Mouse (Mus musculus) layer of hippocampus, postnatal 25 days (tissue): ENCODE results near the gene Chrm5. TPM values are rescaled to one million over a fixed set of nuclear protein-coding genes. Genes with fewer than 3 reads are reported as not detected.

ENCODE experiments used
- DNase-seq, 2 experiments: peaks; one replicate each; pipeline ENCODE4 v3.0.0; 2022; ENCODE audit warnings: mixed read lengths in 2 of 2, low spot score in 1 of 2; ENCODE audit errors: extremely low spot score in 1 of 2
- total RNA-seq, 2 experiments: library from RNA; stranded (reverse); gene quantifications; 2 replicates each; pipeline ENCODE4 v1.2.3; 2021

The Chrm5 gene
- total RNA-seq, 2 experiments from 2014 or later, result 4.2 to 10.5 TPM

- DNase-seq, result no peak
These were observed 48.0 kb downstream of the Chrm5 start for GRCm38 (mm10) chr2:112432523-112432922.

DNA sequence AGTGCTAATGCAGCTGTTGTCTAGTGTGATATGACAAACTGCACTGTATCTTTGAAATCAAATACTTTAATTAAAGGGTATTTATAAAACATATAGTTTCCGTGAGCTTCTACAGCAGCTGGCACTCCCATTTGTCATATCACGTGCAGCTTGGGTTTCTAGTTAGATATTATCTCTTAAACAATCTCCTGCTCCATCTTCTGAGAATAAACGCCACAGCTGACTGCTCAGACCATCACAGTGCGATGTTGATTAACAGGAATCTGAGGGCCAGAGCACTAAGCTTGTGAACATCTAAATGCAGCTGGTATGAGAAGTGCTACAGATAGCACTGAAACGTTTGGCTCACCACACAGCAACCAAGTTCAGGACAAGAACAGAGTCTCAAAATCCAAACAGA is 50.2 kb downstream of the Chrm5 start:
- no peak for DNase-seq

DNA sequence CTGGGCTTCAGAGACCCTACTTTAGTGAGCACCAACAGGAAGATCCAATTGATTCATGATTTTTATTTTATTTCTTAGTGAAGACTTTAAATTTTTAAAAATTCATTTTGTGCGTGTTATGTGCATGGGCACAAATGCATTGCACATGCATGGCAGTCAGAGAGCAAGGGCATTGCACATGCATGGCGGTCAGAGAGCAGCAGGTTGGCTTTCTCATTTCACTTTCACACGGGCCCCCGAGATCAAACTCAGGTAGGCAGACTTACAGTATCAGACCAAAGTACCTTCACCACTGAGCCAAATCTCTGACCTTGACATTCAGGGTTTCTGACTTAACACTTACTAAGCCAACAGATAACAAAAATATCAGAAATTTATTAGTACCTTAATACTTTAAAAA is 50.9 kb downstream of the Chrm5 start:
- no peak for DNase-seq

Other genes with a start within 250 kb of the Chrm5 start
- gene Lpcat4, start 241.3 kb downstream of the Chrm5 start, total RNA-seq, result 10 to 100 TPM; 78.7 to 95.6 TPM
- gene Nutm1, start 221.5 kb downstream of the Chrm5 start, total RNA-seq, result not detected
- 10 to 100 TPM; 53.6 to 59.6 TPM for gene Nop10, start 218.8 kb downstream of the Chrm5 start, total RNA-seq
- gene Slc12a6, start 214.9 kb downstream of the Chrm5 start, total RNA-seq, result 100 to 1,000 TPM in 1 of 2 experiments, 10 to 100 TPM in 1; 94.4 to 109 TPM
- gene Gm21985, start 214.5 kb downstream of the Chrm5 start, total RNA-seq, result 1 to 10 TPM in 1 of 2 experiments, under 1 TPM in 1; 0.54 to 5.3 TPM
- 100 to 1,000 TPM; 141 to 144 TPM for gene Emc4, start 112.7 kb downstream of the Chrm5 start, total RNA-seq
- gene Katnbl1, start 101.6 kb downstream of the Chrm5 start, total RNA-seq, result 10 to 100 TPM; 10.4 to 12.5 TPM
- 10 to 100 TPM; 44.4 to 46.2 TPM for gene Emc7, start 25.8 kb downstream of the Chrm5 start, total RNA-seq
- 1 to 10 TPM; 8.1 to 9.5 TPM for gene Aven, start 12.2 kb upstream of the Chrm5 start, total RNA-seq